Mouse (Mus musculus) CH12.LX (cell line): ENCODE results near the gene Cdhr2.

Source experiments
- CTCF ChIP-seq, 2 experiments: IDR thresholded peaks in 1 of 2; conservative IDR thresholded peaks in 1 of 2; 2 replicates each; pipeline ENCODE4 v1.5.1; 2011 to 2012; ENCODE audit warnings: low read depth in 2 of 2, low read length in 2 of 2, improper control_type of control experiment in 1 of 2, inconsistent platforms in 1 of 2, mild to moderate bottlenecking in 1 of 2, moderate library complexity in 1 of 2
- EP300 ChIP-seq: IDR thresholded peaks from 2 replicates; pipeline ENCODE4 v1.6.1; 2011; ENCODE audit warnings: low read length, improper control_type of control experiment

DNA sequence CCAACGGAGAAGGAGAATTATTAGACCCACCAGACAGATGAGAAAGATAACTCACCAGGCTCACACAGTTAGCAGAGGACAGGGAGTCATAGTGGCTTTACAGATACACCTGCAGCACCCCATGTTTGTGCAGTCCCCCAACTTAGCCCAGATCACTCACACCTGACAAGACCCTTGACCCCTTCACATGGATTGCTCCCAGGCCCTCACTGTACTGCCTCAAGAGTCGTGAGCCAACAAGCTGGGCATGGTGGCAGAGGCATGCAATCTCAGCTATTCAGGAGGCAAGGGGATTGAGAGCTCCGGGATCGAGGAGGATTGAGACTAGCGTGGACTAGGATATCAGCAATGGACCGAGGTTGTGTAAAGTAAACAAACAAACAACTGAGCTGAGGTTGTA lies 52.5 kb downstream of the Cdhr2 start:
- TF ChIP-seq EP300 (no peak), CTCF (conservative IDR thresholded peaks at IDR 0.05 in 1 of 2, IDR thresholded peaks at IDR 0.05 in 1 of 2; ENCODE audit: low read depth in 2 of 2, low read length in 2 of 2) (no peak)
